Mouse (Mus musculus) cerebellum, adult 9-10 months (tissue): ENCODE measurements around the gene B9d2.

ENCODE experiments used
- DNase-seq: peaks from one replicate; pipeline ENCODE4 v3.0.0; 2022

The B9d2 gene

DNA sequence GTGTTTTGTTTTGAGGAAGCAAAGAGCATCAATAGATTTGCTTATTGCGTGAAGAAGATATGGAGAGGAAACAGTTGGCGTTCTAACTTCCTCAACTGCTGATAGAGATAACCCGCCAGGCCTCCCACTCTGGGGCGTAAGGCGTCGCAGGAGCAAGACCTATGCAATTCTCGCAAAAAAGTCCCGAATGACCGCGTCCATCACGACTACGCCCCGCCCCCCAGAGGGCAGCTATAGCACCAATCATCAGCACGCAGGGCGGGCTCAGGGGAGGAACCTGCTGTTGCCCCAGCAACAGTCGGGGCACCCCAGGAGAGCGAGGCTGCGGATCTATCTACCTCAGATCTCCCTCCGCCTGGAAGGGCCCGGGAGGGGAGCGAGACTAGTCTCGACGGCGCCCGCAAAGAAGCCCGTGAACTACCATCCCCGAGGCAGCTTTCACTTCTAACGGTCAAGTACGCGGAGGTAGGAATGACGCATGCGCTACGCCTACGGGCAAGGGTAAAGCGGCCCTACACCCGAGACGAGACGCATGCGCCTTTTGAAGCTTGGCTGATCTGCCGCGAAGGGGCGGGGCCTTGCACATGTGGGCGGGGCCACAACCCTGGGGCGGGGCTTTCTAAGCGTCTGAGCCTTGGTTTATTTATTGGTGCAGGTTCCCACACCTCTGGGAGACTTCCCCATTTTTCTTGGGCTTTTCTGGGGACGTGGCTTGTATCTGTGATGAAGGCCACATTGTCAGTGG lies at the start of gene B9d2:
B9d2 (plus strand) TSS at position 267 of the 745 bp plus-strand sequence.
- peak; percentile 93 for DNase-seq

DNA sequence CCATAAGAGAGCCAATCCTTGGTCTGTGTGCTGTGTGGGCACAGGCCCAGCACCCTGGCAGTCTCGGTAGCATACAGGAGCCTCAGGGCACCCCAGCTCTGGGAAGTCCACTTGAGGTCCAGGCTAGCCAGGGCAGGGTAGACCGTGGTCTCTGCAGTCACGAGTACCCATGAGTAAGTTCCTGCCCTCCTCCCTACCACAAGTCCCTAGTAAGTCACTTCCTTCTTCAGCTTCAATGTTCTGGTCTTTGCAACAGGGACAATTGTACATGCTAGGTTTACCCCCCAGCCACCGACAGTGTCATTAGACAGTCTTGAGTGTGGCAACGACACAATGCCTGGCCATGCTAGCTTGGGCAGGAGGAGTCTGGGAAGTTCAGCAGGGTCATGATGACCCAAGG lies 47.9 kb upstream of the B9d2 start:
- DNase-seq: no peak

DNA sequence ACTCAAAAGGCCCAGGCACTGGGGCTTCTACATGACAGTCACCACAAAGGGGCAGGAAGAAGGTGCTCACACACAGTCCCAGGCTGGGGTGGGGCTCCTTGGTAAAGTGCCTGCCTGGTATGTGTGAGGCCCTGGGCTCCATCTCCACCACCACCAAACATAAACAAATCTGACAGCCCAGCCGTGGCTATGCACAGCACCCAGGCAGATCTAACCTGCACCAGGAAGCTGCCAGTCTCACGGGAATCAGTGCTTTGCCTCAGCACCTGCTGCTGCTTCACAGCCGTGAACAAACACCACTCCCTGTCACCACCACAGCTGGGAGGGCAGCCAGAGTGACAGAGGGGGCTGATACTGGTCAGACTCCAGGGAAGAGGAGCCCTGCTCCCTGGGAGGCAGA lies 44.2 kb upstream of the B9d2 start:
- DNase-seq: no peak

DNA sequence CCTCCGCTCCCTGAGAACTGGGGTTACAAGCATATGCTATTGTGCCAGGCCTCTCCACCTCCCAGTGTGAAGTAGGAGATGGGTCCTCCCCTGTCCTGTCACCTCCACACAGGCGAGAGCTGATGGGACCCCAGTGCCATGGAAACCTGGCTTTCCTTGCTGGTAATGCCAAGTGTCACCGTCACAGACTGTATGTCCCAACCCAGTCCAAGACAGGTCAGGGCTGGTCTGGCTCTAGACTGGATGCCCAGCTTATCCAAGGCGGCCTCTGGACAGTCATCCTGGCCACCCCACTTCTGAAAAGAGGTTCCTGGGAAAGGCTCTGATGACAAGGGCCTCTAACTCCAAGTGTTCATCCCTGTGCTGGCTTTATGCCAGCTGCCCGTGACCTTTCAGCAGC lies 43.5 kb upstream of the B9d2 start:
- DNase-seq: no peak

DNA sequence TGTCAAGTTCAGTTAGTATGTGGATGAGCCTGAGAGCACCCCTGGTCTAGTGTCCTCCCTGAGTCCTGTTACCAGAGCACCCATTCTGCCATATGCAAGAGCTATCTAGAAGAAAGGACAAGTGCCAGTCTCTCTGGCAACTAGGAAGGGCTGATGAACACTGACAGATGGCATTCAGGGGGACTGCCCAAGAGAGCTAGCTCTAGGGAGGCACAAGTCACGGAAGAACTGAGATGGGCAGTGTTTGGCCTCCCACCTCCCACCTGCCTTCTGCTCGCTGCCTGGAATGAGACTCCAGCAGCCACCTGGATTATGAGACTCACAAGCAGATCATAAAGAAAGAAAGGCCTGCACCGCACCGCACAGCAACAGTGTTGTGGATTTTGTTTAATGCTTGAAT lies 40.8 kb upstream of the B9d2 start:
- peak; percentile 68 for DNase-seq

DNA sequence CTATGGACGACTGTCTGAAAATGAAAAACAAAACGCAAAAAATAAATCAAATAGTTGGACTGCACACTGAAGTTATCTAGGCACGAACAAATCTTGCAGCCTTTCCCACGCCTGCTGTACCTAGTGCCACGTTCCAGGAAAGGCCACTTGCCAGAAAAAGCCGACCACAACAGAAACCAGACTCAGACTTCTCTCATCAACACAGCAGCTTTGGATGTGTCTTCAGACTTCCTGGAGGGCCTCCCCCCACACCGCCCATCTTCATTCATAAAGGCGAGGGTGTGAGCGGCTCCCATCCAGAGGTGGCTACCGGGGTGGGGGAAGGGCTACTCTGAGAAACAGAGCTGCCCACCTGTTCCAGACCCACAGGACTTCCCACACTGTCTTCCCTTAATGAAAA lies 36.4 kb upstream of the B9d2 start:
- DNase-seq: no peak

DNA sequence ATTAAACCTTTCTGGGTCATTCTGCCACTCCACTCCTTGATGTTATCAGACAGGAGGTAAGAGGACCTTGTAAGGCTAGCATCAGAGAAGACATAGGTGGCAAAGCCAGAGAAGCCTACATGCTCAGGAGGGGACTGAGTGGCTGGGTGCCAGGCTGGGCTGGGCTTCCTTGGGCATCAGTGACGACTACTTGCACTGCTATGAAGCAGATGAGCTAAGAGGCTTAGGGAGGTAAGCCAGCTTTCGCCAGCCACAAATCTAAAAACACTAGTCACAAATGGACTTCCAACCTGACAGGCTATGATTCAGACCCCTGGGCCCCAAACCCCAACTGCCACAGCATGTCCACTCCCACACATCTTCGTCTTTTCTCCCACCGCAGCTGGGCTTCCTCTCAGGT lies 35.9 kb upstream of the B9d2 start:
- DNase-seq: no peak

DNA sequence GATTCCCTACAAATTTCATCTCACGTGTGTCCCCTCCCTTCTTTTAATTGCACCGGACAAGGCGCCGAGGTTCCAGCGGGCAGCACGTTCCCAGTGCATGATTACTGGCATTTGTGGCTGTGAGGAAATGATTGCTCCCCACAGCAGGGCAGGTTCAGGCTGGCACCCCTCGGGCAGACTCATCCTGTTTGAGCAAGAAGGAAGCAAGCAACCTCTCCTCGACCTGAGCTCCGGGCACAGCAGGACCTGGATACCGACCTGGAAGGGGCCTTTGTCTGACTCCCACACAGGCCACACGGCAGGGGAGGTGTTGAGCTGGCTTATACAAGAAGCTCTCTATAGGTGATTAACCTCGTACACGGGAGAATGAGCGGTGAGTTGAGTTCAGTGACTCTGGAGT lies 35.5 kb upstream of the B9d2 start:
- no peak for DNase-seq

DNA sequence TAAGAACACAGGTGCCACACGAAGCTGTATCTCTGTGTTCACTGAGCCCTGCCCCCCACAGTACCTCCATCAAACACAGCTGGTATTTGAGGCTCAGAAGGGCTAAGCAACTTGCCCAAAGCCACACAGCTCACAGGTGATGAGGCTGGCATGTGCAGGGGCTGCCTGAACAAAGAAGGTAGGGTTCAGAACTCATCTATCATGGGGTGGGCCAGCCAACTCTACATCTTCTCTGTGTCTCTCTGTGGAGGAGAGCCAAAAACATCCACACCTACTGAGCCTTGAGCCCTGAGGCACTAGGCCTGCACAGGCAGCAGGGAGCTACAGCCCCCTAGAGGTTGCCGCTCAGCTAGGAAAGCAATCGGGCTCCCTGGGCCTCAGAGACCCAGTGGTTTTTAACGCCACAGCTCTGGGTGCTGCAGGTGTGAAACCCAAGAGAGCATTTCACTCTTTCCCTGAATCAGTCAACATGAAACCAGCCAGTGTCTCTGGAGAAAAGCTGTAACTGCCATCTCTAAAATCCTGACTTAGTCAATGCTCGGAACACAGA lies 32.9 kb upstream of the B9d2 start:
- no peak for DNase-seq

DNA sequence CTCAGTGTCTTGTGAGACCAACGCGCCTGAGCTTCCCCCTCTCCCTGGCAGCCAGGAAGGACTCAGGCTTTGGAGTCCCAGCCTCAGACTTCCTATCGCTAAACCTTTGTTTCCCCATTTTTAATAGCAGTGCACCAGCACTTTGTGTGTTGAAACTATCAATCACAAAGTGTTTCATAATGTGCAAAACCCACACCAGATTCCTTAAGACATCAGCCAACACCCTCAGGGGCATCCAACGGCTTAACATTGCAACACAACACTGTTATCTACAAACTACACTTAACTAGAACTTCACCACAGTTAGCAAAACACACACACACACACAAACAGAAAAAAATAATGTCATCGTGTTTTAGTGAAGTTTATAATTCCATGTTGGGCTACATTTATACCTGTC lies 30.7 kb upstream of the B9d2 start:
- DNase-seq: no peak

DNA sequence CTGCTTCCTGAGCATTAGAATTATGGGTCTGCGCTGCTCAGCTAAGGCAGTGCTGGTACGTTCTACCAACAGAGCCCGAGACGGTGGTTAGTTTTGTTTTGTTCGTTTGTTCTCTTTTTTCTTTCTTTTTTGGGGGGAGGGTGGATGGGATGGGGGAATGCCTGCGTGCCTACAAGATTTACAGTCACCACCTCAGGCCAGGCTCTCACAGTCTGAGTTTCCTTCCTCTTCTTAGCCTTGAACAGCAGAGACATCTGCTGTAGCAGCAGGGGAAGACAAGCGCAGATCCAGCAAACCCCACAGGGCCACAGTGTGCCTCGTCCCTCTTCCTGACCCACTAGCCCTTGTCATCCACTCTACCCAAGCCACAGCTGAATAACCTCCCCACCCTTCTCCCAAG lies 29.3 kb upstream of the B9d2 start:
- DNase-seq: no peak

DNA sequence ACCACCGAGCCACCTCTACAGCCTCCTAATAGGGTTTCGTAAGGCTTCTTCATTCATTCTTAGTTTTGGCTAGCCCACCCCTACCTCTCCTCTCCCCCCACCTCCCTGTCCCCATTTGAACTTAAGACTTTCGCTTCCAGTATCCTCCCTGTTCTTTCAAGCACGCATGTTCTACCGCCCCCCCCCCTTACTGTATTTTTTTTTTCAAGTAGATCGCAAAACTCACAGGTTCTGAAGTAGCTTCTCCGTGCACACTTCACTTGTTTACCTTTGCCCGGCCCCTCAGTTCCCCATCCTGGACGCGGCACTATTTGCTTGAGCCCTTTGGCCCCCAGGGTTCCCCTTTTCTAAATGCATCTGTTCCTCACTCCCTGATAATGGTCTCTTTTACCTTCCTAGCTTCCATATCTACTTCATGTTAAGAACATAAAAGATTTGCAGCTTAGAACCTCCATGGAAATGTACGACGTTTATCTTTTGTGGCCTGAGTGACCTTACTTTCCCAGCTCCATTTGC lies 28.3 kb upstream of the B9d2 start:
- DNase-seq: no peak

DNA sequence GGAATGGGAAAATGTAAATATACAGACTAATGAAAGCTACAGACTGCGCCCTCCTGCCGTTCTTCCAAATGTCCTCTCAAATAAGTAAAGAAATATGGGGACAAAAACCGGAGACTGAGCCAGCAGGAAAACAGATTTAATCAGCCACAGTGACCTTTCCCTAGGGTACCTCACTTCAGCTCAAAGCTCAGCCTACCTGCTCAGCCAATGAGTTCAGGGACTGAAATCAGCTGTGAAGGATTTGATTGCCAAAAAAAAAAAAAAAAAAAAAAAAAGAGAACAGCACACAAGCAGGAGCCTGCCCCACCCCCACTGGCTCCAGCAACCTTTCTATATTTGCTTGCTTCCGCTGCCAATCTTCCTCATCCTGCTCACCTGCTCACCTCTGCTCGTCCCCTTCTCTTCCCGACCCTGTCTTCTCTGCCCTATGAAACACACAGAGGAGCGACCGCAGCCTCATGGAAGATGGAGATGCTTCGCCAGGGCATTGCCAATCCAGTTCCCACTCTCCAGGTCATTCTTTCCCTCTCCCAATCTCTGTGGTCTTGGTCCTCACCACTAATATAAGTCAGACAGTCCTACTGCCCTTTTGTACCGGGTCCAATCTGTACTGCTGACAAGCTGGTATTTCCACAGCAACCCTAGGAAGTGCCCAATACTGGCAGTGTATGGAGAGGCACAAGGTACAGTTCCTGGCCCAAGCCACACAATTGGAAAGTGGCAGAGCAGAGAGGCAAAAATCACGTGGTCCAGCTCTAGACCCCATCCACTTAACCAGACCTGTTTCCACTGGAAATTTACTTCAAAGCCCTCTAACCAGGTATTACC lies 24.8 kb upstream of the B9d2 start:
- DNase-seq: peak; percentile 77

DNA sequence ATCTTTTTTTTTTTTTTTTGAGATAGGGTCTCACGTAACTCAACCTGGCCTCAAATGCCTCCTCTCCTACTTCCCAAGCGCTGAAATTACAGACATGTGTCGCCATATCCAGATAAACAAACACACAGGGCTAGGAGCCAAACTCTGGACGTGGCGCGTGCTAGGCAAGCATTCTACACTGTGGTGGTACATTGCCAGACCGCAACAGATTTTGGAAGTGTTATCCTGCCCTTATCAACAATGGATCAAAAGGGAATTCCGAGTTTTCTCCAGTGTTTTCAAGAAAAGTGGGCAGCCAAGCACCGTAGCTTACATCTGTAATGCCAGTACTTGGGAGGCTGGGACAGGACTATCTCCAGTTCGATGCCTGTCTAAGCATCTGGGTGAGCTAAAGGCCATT lies 22.8 kb upstream of the B9d2 start:
- DNase-seq: peak; percentile 67

DNA sequence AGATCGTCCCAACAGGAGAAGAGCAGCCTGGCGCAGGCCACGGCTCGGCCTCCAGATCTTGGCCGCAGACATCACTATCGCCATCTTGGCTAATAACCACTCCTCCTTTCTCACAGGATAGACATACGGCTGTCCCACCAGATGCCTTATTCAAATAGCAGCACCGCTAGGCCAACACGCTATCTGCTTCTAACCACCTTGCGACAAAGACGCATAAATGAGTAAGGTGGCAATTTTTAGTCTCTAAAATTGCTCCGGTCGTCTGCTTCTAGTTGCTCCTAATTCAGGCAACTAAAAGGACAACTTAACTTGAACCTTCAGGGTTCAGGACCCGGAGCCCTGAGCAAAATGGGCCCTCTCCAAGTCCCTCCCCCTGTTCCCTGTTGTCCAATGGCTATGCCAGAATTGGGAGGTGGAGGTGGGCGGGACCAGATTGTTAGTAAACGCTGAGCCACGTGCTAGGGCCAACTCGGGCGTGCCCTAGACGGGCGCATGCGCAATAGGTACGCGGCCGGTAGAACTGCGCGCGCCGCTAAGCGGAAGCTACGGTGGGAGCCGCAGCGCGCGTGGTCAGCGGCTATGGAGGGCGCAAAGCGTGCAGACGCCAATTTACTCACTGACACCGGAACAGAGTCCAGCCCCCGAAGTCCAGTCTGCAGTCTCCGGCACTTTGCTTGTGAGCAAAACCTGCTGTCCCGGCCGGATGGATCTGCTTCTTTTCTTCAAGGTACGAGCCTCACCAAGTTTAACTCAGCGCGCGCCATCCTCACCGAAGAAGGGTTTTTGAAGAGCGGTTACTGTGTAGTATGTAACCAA lies 21.7 kb upstream of the B9d2 start, which contains the start of the genes Bckdha and Exosc5:
Bckdha (minus strand) TSS at position 325 of the 816 bp plus-strand sequence.
Exosc5 (plus strand) TSS at position 508 of the 816 bp plus-strand sequence.
- DNase-seq: peak; percentile 100

DNA sequence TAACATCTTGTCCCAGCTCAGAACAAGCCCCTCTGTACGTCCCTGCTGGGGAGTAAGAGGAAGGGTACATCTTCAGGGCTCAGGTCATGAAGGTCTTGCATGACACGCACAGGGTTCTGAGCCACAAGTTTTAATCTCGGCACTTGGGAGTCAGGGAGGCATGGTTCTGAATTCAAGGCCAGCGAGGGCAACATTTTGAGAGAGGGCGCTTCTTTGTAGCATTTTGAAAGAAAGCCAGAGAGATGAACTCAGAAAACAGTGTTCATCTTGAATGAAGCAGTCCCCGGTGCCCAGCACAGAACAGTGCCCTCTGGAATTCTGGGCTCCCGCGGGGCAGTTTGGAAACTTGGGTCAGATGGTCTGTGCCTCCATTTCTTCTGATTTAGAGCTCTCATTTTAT lies 14.2 kb upstream of the B9d2 start:
- DNase-seq: no peak

DNA sequence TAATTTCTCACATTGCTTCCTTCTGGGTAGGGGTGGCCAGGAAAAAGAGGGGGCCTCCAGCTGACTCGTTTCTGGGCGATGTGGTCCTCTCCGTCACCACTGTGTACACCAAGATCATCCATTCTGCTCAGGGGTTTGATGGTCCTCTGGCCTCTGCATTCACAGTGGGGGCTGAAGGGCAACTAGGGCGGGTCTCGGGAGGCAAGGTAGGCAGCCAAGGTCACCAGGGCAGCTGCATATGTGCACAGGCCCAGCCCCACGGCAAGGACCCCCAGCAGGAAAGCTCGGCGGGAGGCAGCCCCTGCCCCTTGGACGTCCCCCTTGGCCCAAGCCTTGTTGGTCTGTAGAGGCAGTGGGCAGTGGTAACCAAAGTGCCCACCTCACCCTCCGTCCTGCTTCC lies 11.4 kb upstream of the B9d2 start:
- DNase-seq: no peak

DNA sequence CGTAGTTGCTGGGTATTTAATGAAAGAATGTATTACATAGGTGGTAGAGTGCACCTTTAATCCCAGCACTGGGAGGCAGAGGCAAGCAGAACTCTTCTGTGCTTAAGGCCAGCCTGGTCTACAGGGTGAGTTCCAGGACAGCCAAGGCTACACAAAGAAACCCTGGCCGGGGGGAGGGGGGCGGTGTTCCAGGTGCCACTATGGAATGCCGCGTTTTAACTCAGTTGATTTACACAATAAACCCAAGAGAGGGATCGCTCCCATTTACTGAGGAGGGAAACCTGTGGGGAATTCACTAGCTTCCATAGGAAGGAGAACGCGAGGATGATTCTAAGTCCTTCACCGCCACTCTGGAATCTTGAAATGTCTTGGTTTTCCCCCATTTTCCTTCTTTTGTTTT lies 10.9 kb upstream of the B9d2 start:
- DNase-seq: no peak

DNA sequence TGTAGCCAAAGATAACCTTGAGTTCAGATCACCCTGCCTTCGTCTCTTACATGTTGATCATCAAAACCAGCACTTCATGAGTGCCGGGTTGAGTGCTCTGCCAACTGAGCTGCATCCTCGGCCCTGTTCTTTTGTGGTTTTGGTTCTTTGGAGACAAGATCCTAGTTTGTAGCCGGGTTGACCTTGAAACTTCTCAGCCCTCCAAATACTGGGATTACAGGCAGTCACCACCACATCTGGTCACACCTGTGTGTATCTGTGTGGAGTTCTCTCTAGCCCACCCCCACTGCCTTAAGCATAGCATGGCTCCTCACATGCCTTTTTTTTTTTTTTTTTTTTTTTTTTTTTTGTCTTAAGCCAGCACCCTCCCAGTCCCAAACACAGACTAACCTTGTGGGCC lies 10.5 kb upstream of the B9d2 start:
- DNase-seq: no peak

DNA sequence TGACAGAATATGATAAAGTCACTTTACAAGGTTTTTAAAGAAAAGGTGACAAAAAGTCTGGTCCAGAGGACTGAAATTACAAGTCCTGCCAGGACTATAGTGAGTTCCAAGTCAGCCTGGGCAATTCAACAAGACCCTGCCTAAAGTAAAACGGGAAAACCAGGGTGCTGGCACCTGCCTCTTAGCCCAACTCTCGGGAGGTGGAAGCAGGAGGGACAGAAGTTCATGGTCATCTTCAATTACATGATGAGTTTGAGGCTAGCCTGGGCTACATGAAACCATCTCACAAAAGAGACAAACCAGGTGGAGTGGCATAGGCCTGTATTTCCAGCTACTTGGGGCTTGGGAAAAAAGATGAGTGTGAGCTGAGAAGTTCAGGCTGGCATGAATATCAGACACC lies 8.9 kb upstream of the B9d2 start:
- DNase-seq: no peak

DNA sequence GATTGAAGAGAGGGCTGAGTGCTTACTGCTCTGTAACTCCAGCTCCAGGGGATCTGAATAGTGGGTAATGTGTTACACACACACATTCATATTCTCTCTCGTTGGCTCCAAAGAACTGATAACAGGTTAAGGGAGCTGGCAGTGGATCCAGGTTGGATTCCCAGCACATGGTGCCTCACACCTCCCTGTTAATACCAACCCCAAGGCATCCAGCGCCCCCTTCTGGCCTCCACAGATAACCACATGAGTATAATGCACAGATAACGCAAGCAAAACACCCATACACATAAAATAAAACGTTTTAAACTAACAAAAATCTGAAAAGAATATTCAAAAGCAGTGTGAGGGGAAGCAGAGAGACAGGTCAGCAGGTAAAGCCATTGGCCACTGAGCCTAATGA lies 8.1 kb upstream of the B9d2 start:
- DNase-seq: no peak

DNA sequence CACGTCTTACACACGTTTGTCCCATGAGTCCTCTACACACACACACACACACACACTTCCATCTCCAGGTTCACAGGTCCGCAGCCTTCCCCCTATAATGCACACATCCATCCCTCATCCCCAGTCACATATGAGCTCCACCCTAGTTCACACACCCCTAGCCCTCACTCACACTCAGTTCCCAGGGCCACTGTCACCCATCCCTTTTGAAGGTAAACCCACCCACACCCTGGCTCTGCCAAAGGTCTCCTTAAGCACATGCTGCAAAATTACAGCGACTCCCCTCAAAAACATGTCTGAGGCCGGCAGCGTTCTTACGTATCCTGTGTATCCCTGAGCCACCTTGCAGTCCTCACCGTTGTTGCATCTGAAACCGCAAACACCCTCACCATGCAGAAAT lies 6.3 kb upstream of the B9d2 start:
- DNase-seq: no peak

DNA sequence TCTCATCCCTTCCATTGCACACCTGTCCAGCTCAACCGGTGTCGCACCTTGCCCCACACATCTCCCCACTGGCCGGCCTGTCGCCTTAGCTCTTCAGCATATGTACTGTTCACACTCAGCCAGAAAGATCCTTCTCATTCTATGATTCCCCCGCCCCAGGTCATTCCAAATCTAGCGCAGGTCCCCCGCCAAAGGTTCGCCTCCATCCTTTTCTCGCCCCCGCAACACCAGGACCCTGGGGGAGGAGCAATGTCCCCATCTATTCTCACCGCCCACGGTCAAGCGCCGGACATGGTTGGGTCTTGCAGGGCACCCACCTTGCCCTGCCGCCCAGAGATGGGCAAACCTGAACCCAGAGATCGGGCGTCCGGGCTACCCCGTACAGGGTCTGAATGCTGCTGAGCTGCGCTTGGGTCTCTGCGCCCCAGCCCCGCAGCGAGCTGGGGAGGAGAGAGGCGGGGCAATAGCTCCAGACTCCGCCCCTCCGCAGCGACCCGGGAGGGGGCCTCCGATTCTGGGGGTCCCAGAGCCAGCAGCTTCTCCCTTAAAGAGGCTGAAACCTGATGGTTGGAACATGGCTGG lies 5.8 kb upstream of the B9d2 start, which contains the start of gene Tmem91:
Tmem91 (minus strand) TSS at position 448 of the 582 bp plus-strand sequence.
- DNase-seq: no peak
